Mouse (Mus musculus): Measurements from ENCODE around the gene Cacna1c.
A peak's percentile ranks its signal among the peaks of the same experiment; 100 is the strongest.

The Cacna1c gene

DNA sequence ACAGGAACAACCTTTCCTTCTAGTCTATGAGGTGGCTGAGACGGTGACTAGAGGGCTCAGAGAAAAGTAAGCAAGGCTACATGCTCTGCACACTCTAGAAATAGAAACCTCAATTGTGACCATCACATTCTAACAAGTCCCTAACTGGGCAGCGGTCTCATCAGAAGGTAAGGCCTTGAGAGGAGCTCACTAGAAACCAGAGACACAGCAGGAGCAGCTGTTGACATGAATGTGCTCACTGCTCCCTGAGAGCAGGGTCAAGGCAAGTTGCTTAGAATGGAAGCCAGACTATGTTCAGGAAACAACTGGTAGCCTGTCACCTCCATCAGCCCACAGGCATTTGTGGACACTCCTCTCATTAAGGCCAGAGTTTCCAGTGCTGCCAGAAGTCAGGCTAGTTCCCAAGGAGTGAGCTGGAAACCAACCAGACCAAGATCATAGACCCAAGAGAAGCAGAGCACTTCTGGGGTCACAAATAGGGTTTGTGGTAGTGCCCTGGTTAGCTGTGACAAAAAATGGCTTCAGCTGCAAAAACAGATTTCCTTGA, 196.8 kb downstream of the Cacna1c start:
- no peak for DNase-seq

DNA sequence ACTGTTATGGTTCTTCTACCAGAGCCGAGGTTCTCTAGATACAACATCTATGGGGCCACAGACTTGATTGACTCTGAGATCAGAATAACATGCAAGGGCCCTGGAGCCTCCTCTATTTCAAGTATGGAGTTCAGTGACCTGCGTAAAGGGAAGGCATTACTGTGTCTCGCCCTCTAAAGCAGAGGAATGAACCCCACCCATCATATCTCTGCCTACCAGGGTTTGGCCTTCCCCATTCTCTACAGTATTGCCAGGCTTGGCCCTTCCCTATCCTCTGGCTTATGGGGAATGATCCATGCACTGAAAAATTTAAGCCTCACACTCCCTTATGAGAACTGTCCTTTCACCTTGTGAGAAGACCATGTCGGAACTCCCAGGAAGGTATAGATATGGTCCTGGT, 198.8 kb downstream of the Cacna1c start:
- DNase-seq = no peak

DNA sequence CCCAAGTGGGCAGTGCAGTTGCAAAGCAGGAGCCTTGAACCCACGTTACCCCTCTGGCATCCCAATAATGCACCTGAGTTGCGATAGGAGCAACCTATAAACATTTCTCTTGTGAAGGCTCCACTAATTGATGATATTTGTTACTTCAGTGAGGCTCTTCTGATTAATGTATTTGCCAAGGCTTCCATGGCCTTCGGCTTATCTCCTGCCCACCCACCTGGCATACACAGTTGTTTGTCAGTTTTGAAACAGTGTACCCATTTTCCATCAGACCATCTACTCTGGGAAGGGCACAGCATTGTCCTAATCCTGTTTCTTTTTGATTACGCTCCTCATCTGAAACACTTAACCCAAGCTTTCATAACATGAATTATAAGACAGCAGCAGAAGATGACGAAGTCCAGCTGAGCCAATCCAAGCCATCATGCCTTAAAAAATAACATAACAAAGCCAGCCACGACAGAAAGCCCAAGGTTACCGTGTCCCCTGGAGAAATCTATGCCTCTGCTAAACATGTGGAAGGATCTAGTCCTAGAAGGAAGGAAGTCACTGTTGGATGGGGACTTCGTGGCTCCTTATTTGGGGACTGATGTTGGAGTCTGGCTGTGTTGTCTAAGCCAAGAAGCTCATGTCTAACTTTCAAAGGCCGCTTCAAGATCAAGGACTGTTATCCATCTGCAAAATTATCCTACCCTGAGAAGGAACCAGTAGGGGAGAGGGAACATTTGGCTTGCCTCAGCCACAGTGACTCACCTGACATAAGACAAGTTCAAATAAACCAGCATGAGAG, 201.8 kb downstream of the Cacna1c start:
- no peak for DNase-seq

DNA sequence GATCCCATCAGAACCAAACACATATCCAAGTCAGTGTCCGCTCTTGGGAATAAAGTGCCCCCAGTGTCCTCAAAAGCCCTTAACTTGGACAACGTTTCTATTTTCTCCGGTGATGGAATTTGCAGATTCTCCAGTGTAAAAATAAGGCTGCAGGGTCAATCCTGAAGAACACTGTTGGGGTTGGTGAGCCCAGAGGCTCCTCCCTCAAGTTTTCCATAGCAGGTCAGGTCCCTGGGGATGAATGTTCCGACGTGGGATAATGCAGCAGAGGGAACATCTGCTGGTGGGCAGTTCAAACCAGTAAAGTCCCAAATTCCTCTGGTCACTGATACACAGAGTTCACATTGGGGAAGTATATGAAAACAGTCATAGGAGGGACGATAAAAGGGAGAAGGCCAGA, 203.8 kb downstream of the Cacna1c start:
- peak; percentile 25 for DNase-seq

DNA sequence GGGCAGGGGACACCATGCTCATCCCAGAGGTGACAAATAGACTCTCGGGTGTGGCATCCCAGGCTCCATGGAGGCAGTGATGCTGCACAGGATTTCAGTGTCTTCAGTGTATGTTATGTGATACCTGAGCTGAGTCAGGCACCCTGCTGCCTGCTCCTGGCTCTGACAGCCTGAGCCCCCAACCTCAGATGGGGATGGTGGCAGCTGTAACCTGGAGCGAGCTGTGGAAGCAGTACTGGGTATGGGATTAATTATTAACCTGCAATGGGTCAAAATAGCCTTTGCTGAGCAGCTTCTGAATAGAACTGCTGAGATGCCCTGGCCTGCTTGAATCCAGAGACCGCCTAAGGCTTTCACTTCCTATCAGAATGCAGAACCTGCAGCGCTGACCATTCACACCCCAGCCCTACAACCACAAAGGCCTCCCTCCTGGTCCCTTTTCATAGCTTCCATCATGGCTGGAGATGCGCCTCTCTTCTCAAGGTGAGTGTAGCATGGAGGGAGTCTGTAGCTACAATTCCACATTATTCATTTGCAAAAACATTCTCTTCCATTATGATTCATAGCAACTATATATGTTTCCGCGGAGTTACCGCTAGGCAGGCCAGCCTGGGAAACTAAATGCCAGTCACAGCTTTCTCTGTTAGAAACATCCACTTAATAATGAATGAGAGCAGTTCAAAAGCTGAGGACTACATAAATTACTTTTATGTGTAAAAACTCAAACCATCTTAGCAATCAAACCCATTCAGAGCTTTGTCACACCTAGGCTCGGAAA, 206.0 kb downstream of the Cacna1c start:
- DNase-seq = no peak

DNA sequence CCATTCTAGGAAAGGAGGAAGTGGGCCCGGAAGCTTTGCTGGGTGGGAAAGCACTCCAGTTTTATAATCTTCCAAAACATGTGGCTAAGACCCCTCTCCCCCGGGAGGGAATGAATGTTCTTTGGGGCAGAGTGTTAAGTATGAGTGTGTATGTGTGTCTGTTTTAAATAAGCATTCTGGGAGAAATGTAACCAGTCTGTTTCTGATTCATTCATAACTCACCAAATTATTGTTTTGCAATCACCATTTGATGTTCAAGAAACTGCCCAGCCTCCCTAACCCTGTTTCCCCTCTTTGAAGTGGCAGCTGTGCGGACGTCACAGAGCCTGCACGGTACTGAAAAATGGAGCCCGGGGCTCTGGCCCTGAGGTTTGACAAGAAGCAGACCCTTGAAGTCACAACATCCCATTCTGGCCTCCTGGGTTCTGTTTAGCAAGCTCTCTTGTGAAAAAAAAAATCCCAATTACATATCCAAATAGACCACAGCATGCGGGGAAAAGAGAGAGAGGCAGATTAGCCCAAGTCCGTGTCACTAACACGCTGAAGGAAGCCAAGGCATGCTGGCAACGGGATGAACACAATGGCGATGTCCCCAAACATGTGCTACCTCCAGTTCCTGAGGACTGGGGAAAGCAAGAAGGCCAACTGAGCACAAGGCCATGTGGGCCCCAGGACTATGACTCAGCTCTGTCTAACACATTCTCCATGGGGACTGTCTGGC, 211.9 kb downstream of the Cacna1c start:
- DNase-seq = no peak

DNA sequence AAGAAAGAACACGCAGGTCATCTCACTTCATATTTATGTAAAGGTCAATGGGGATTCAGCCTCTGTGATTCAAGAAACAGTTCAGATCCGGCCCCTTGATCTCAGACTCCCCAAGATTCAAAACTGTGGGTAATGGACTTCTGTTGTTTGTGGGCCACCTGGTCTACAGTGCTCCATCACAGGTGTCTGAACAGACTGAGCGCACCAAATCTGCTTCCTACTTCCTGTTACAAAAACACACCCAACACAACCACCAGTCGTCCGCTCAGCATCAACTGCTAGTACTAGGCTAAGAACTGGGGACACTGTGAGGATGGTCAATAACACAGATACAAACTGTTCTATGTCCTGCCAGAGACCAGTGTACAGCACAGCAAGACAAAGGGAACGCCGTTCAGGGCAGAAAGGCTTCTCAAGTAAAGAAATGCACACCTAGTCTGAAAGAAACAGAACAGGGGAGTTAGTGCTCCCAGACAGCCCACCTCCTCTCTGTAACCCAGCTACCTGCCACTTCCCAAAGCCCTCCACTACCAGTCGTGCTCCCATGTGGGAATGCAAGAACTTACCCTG, 212.7 kb downstream of the Cacna1c start:
- no peak for DNase-seq

DNA sequence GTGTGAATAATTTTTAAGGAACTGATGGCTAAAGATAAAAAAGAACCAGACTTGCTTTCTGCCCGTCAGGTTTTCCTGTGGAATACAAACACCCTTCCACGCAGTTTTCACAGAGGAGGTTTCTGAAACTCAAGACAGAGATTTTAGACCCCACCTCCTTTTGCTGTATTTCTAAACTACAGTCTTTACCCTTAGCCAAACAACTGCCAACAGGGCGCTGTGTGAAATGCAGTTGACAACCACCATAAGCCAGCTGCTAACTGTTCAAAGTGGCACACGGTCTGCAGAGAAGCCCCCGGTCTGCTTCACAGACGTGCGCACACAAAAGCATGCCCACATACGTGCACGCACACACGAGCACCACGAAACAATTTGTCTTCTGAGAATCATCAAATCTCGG, 216.0 kb downstream of the Cacna1c start:
- DNase-seq = no peak

DNA sequence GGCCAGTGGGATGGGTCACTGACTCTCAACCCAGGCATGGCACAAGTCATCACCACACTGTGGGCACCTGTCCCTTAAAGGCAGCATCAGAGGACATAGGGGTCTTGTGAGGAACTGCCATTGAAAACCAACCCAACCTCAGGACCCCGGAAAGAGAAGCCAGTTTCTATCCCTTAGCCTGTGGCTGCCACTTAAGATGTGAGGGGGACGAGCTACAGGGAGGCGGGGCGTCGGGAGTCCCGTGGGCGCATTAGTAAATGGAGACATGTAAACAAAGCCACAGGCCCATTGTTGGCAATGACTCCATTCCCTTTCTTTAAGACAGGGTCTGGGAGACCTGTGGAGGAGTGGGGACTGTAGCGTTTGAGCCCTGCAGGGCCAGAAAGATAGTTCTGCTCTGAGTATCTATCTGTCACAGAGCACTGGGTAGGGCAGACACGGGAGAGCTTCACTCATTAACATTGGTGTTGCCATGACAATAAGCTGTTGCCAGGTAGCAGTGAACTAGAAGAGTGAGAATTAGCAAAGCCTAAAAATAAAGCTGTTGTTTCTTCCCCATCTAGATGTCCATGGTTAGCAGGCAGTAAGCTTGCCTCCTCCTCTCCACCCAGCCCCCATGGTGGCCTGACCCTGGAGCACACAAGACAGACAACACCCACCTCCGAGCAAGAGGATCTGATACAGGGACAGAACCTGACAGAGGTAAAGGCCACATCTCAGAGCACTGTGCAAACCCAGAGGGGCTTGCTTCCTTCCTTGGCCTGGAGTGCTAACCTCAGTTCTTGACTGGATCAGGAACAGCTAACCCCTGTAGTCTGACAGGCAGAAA, 218.6 kb downstream of the Cacna1c start:
- no peak for DNase-seq

DNA sequence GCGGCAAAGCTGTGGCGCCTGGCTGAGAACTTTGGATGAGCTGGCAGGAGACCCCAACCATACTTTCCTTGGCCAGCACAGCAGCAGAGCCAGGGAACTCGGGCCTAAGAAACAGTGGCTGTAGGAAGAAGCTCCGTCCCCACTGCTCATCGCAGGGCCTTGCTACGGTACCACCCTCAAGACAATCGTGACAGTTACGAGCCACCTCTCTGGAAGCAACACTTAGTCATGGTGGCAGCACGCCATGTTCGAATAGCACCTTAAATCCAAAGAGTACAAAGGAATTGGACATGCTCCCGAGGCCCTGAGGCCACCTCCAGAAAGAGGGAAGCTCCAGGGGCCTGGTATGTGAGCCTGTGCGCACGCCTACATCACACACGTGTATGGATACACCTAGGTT, 219.6 kb downstream of the Cacna1c start:
- DNase-seq = no peak

DNA sequence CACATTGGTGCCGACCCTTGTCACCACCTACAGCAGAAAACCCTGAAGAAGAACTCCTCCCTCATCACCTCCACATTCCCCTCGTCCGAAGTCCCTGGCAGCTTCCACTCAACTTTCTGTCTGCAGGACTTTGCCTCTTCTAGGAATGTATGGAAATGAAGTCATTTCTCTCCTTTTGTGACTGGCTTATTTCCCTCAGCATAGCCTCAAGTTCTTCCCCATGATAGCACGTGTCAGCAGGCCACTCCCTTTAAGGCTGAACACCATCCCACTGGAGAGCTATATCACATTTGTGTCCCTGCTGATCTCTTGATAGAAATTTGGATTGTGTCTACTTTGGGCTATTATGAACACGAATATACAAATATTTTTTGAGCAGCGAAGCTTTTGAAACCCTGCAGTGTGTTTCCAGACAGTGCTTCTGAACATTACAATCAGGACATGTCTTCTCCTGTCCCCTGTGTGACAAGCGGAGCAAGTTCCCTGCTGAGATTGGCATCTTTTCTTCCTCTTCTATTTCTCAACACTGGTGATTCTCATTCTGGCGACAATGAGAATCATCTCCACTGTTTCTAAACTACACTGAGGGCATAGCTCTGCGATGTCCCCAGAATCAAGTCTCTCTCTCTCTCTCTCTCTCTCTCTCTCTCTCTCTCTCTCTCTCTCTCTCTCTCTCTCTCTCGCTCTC, 224.2 kb downstream of the Cacna1c start:
- no peak for DNase-seq

DNA sequence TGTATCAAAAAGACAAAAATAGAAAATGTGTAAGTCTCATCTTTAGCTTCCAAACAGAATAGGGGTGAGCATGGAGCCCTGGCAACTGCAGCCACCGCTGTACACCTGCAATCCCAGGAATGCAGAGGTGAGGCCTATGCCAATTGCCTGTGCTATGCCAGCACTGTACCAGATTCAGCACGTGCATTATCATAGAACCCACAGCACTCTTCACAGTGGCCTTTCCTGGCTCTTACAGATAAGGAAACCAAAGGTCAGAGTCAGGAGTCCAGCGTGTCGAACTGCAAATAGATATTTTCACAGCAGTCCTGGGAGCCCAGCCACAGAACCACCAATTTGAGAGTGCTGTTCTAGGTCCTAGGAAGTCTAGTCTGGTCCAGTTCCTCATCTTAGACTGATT, 227.4 kb downstream of the Cacna1c start:
- no peak for DNase-seq

DNA sequence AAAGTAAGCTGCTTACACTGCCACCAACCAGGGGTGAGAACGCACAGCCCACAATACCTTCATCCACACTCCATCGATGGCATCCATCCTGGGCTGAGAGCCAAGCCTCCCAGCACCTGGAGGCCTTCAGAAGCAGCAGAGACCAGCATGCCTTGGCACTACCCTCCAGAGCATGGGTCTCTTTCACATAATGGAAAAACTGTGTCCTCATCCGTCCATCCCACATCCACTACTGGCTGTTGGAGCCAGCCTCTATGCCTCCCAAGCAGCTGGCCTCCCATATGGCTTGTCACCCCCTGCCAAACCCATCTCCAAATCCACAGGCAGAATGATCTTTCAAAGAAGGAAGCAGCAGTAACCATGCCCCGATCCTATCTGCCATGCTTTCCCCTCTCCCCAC, 229.3 kb downstream of the Cacna1c start:
- no peak for DNase-seq

DNA sequence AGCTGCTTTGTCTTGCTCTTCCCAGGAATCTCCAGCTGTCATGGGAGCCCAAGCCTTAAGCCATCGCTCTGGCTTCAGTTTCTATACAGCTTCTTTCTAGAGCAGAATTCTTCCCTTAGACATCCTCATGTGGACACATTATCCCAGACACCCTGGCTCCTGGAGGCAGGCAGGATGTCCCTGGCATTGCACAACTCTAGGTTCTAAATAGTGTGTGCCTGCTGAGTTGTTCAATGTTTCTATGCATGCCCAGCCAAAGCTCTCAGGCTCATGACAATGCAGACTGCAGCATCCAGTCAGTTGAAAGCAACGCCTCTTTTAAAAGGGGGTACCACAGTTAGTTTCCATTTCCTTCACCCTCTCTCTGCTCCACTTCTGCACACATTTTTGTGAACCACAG, 230.6 kb downstream of the Cacna1c start:
- DNase-seq = no peak

DNA sequence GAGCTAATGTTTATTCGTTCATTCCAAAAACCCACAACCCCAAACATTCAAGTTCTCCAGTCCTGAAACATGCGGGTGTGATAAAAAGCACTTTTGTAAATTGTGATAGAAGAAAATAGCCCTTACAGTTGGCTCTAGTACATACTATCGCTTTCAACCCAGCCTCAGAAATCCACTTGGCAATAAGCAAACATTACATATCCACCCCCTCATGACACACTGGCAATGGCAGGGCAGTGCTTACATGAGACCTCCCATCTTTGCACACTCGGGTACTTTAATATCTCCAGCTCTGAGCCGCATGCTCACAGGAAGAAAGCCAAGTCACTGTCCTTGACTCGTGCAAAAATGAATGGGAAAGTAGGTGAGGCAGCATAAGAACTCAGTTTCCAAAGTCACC, 232.4 kb downstream of the Cacna1c start:
- no peak for DNase-seq

DNA sequence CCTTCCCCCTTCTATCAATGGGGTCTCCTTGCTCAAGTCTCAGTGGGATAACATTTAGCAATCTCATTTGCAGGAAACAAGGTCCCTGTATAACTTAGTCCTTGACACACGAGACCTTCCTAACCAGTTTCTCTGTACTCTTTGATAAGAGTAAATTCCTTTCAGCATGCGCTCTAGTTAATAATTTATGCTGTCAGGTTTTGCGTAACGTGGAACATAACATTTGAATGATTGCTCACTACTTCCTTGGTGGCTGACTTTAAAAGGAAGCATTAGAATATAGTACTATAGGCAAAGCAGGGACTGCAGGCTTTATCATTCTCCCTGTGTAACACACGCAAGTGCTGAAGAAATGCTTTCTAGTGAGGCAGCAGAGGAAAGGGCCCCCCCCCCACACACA, 232.9 kb downstream of the Cacna1c start:
- no peak for DNase-seq

DNA sequence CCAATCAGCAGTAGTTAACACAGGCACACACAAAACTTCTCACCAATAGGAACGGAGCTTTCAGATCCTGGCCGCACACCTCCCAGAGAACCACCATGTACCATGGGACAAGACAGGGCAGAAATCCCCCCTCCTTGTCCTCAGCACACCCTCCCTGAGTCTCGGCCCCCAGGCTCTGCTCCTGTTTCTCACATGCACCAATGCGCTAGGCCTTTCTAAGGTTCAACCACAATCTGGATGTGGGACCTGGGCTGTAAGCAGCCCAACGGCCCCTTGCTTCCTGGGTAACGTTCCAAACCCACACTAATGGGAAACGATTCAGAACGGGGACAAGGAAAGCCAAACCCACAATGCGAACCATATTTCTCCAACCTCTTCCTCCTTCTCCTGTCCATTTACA, 237.7 kb downstream of the Cacna1c start:
- no peak for DNase-seq

DNA sequence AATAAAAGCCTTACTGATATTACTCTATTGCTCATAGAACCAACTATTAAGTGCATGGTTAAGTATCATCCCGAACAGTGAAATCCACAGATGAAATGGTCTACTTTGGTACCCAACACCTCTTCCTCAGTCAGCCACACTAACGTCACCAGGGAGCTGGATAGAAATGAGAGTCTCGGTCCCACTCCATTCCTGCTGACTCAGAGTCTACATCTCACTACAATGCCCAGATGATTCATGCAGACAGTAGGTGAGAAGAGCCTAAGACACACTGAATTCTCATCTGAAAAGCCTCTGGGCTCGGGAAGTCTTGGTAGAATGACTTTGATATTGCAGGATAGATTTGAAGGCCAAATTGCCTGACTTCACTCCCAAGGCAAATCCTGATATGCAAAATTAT, 240.0 kb downstream of the Cacna1c start:
- DNase-seq = no peak

DNA sequence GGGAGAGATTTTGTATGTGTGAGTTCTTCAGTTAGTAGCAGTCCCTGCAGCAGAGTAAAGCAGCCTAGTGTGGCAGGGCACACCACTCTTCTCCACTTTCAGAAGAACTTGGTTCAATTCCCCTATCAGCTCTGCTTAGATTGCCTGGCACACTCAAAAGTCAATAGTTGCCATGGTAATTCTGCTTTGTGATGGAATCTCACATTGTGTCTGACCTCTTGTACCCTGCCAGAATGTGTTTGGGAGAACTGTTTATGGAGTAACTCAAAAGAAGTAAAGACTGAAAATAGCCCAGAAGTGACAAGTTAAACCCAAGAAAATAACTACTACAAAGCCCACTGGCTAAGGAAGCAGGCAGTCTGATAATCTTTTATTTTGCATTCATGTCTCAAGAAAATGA, 240.4 kb downstream of the Cacna1c start:
- DNase-seq = no peak

DNA sequence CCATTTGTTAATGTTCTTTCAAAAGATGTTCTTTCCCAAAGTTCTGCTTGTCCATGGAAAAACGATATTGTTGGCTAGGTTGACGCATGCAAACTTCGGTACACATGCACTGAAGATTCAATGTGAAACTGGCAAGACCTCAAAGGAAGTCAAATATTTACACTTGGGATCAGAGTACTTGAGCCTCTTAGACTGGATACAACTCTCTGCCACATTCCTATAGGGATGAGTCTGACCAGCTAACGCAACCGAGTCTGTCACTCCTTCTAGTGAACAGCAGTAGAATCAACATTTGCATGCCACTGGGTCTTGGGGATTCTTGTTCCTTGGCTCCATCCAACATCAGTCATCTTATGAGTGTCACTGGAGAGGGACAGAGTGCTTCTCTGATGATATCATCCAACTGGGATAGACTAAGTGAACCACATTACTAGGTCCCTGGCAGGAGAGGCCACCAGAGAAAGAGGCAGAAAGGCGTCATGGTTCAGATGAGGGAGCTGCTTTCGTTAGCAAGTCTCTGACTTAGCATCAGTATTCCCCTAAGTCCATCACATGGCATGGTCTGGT, 241.1 kb downstream of the Cacna1c start:
- no peak for DNase-seq

DNA sequence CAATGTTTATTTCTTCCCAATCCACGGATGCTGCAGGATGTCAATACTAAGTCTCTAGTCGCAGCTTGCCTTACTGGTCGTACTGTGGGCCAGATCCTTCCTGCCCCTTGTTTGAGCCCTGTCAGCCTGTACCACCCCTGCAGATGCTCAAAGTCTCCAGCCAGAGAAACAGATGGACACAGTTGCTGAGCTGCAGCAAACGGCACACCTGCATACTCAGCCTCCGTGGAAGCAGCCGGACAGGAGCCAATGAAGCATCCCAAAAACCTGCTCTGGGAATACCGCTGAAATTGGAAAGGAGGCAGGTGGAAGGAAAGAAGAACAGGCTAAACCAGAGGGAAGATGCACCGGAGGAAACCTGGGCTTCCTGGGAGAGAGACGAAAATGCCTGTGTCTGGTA, 243.8 kb downstream of the Cacna1c start:
- DNase-seq = no peak

Data from kidney, adult 18-20 months (tissue).